Mouse (Mus musculus) ovary, postnatal 36 days (tissue): ENCODE results near the gene Grk4.
A peak's percentile ranks its signal among the peaks of the same experiment; 100 is the strongest.
"Not testable (repeated sequence)": the region's sequence is repeated elsewhere in the genome, so short reads cannot be mapped to it uniquely, and the experiment has no call there.

ENCODE experiments used
- DNase-seq: peaks from one replicate; pipeline ENCODE4 v3.0.0; 2022; ENCODE audit warnings: low spot score, mixed read lengths

The Grk4 gene

GRCm38 (mm10) chr5:34714371-34714770 lies 54.2 kb downstream of the Grk4 start:
- DNase-seq, result not testable (repeated sequence)

GRCm38 (mm10) chr5:34714816-34715215 lies 54.6 kb downstream of the Grk4 start:
- no peak for DNase-seq

DNA sequence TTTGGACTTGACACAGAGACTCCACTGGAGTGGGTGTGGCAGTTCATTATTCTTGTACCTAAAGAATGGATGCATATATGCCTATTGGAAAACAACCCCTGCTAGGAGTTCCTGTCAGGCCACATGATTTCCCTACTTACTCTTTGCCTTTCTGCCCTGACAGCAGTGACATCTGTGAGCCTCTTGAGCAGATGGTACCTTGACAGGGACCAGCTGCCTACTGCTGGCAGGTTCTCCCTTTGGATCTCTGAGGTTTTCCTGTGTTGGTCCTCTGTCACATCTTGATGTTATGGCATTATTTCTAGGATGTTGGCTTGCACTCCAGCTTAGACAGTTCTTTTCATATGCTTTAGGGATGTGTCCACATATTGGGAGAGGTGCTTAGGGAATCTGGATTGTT lies 69.0 kb downstream of the Grk4 start:
- no peak for DNase-seq

GRCm38 (mm10) chr5:34730255-34730654 lies 70.1 kb downstream of the Grk4 start:
- no peak for DNase-seq

GRCm38 (mm10) chr5:34751477-34751876 lies 91.3 kb downstream of the Grk4 start:
- DNase-seq, result no peak

- no peak for DNase-seq
Observed at GRCm38 (mm10) chr5:34758762-34759161, 98.6 kb downstream of the Grk4 start.

GRCm38 (mm10) chr5:34760850-34761508 lies 100.8 kb downstream of the Grk4 start:
- no peak for DNase-seq

DNA sequence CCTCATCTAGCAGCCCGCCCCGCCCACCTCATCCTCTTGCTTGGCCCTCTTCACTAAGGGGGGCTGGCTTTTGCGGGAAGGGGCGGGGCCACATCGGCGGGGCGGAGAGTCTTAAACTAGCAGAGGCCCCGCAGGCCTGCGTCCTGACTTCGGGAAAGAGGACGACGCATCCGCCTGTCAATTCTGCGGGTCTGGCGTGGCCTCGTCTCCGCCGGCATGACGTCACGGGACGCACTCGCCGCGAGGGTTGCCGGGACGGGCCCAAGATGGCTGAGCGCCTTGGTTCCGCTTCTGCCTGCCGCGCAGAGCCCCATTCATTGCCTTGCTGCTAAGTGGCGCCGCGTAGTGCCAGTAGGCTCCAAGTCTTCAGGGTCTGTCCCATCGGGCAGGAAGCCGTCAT lies 101.3 kb downstream of the Grk4 start, which contains the start of gene Htt:
Gene Htt, plus strand, starts transcription at position 232 of the 400 bp plus-strand sequence.
- DNase-seq, result peak; percentile 96

- DNase-seq, result no peak
Observed at GRCm38 (mm10) chr5:34761934-34762611, 101.9 kb downstream of the Grk4 start.

DNA sequence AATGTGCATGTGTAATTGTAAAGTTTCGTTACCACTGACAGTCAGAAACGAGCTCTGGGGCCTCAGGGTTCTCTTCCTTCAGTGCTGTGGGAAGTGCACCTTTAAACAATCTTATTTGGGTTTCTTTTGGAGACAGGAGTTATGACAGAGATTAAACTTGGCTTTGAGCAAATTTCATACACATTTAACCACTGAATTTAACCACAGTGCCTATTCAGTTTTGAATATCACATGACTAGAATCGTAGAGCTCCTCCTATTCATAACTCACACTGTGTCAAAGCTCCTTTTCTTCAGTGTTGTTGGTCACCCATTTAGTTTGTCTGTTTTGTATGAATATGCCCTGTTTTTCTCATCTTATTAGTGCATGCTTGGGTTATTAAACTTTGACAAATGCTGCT lies 111.6 kb downstream of the Grk4 start:
- DNase-seq, result no peak

- DNase-seq, result no peak
Observed at GRCm38 (mm10) chr5:34772696-34773245, 112.6 kb downstream of the Grk4 start.

GRCm38 (mm10) chr5:34773392-34773791 lies 113.2 kb downstream of the Grk4 start:
- no peak for DNase-seq

GRCm38 (mm10) chr5:34785027-34785426 lies 124.8 kb downstream of the Grk4 start:
- DNase-seq, result no peak

DNA sequence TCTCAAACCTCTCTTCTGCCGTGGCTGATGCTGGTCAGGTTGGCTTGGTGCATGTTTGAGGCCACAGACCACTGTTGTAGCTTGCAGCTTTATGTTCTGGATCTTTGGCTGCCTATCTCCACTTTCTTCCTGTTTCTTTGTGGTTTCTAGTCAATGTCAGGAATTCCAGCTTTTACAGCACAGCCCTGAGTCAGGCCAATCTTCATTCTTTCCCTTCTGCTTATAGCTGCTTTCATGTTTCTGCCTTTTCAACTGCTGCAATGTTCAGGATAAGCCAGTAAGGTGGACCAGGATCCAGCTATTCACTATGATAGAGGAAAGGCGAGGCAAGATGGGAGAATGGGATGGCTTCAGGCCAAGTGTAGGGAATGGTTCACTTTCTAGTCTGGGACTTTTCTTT lies 131.0 kb downstream of the Grk4 start:
- no peak for DNase-seq

DNA sequence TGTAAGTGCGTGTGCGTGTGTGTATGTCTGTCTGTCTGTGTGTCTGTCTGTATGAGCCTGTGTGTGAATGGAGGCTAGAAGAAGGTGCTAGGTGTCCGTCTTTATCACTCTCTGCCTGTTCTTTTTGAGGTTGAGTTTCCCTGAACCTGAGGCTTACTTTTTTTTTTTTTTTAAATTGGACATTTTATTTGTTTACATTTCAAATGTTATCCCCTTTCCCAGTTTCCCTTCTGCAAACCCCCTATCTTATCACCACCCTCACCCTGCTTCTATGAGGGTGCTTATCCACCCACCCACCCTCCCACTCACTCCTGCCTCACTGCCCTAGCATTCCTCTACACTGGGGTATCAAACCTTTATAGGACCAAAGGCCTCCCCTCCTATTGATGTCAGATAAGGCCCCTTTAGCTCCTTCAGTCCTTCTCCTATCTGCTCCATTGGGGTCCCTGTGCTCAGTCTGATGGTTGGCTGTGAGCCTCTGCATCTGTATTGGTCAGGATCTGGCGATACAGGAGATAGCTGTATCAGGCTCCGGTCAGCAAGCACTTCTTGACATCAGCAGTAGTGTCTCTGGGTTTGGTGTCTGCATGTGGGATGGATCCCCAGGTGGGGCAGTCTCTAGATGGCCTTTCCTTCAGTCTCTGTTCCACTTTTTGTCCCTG lies 140.2 kb downstream of the Grk4 start:
- no peak for DNase-seq
